Mouse (Mus musculus) heart, embryonic 14.5 days (tissue): ENCODE measurements at regions not wholly inside any gene's neighbourhood (a gene's known extent, or its start where the extent isn't known, plus 50 kb on each side); places are given as distances from the start of the nearest gene placed in this dataset.

ENCODE experiments used
- ATAC-seq: fragments of 200-750 bp; cut with Nextera tagmentation; 2 replicates; pipeline ENCODE4 v1.8.0; 2017; ENCODE audit warnings: low read depth, moderate TSS enrichment; ENCODE audit not compliant: insufficient number of reproducible peaks, insufficient read depth, low FRiP score
- H3K27ac ChIP-seq, 2 experiments: fragments of 200-500 bp in 1 of 2; fragments of 300-500 bp in 1 of 2; sonication (generic) in 1 of 2; replicated peaks in 1 of 2; 2 replicates each; pipeline ENCODE4 v1.5.1; 2012 to 2014; ENCODE audit warnings: low read depth in 2 of 2, low read length in 2 of 2, control low read depth in 1 of 2, mild to moderate bottlenecking in 1 of 2, mixed read lengths in 1 of 2; ENCODE audit not compliant: control insufficient read depth in 1 of 2, insufficient read depth in 1 of 2
- H3K27me3 ChIP-seq: fragments of 300-500 bp; sonication (generic); 2 replicates; pipeline ENCODE4 v1.6.1; 2014; ENCODE audit warnings: mild to moderate bottlenecking, low read length, control low read depth; ENCODE audit not compliant: control insufficient read depth, insufficient read depth
- H3K36me3 ChIP-seq: fragments of 300-500 bp; sonication (generic); 2 replicates; pipeline ENCODE4 v1.6.1; 2014; ENCODE audit warnings: mild to moderate bottlenecking, control low read depth, low read length, mixed read lengths; ENCODE audit not compliant: control insufficient read depth, insufficient read depth
- H3K4me1 ChIP-seq, 2 experiments: fragments of 200-500 bp in 1 of 2; fragments of 300-500 bp in 1 of 2; sonication (generic) in 1 of 2; 2 replicates each; pipeline ENCODE4 v1.6.1; 2012 to 2014; ENCODE audit warnings: low read length in 2 of 2, control low read depth in 1 of 2, mixed read lengths in 1 of 2; ENCODE audit not compliant: control insufficient read depth in 2 of 2, insufficient read depth in 2 of 2
- H3K4me2 ChIP-seq: fragments of 300-500 bp; sonication (generic); 2 replicates; pipeline ENCODE4 v1.6.1; 2014; ENCODE audit warnings: mild to moderate bottlenecking, low read length
- H3K4me3 ChIP-seq, 2 experiments: fragments of 200-500 bp in 1 of 2; fragments of 300-500 bp in 1 of 2; sonication (generic) in 1 of 2; 2 replicates each; pipeline ENCODE4 v1.5.1; 2012 to 2014; ENCODE audit warnings: low read length in 2 of 2, mild to moderate bottlenecking in 2 of 2, control low read depth in 1 of 2, low read depth in 1 of 2, moderate library complexity in 1 of 2; ENCODE audit not compliant: control insufficient read depth in 1 of 2, insufficient read depth in 1 of 2
- H3K9ac ChIP-seq: fragments of 300-500 bp; sonication (generic); 2 replicates; pipeline ENCODE4 v1.6.1; 2014; ENCODE audit warnings: mild to moderate bottlenecking, low read length
- H3K9me3 ChIP-seq: fragments of 300-500 bp; sonication (generic); 2 replicates; pipeline ENCODE4 v1.6.1; 2016; ENCODE audit warnings: low read length, control low read depth; ENCODE audit not compliant: control insufficient read depth
- WGBS: fragments of 180-500 bp; shearing (Covaris S2); extraction: QIAGEN DNeasy Blood & Tissue Kit; methylation state at CpG from one replicate; pipeline ENCODE4 v1.1.7; 2014; 5-methylcytosine and 5-hydroxymethylcytosine counted together

DNA sequence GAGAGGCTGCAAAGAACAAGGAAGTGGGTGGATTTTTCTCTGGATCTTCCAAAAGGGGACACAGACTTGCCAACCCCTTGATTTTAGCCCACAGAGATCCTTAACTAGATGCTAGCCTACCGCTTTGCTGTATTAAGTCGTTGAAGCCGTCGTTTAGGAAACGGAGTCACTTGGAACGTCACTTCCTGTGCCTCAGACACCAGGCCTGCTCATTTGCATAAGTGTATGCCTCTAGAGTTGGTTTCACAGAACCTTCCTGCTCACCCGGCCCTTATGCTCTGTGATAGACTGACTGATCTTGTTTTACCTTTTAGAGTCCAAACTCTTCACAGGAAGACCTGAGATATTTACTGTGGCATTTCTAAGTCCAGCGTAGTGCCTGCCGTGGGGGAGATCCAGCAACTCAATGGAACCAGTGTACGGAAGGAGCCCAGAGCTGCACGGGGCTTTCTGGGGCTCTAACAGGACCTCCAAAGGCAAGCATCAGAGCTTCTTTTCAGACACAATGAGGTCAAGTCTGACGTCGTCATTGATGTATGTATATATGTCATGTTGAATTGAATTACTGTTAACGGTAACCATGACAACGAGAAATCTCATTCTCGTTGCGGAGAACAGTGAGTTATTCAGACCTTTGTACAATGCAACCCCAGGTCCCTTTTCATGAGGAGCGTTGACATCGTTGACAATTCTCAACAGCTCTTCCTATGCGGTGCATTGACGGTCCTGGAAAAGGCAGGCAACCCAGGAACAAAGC, 72.2 kb upstream of the Ubl3 start:
- H3K36me3 ChIP-seq = no peaks in the 10 kb centered on the region
- WGBS = 80% methylated on average over 21 of the region's 21 CpGs
- no peak for ATAC-seq
- no peaks in the 10 kb centered on the region for H3K9me3 ChIP-seq
- H3K4me2 ChIP-seq = no peak overlapping the region
- no peak overlapping the region for H3K4me3 ChIP-seq
- no peaks in the 10 kb centered on the region for H3K4me1 ChIP-seq
- H3K9ac ChIP-seq = no peak overlapping the region
- H3K27me3 ChIP-seq = no peaks in the 10 kb centered on the region
- no peak overlapping the region for H3K27ac ChIP-seq

DNA sequence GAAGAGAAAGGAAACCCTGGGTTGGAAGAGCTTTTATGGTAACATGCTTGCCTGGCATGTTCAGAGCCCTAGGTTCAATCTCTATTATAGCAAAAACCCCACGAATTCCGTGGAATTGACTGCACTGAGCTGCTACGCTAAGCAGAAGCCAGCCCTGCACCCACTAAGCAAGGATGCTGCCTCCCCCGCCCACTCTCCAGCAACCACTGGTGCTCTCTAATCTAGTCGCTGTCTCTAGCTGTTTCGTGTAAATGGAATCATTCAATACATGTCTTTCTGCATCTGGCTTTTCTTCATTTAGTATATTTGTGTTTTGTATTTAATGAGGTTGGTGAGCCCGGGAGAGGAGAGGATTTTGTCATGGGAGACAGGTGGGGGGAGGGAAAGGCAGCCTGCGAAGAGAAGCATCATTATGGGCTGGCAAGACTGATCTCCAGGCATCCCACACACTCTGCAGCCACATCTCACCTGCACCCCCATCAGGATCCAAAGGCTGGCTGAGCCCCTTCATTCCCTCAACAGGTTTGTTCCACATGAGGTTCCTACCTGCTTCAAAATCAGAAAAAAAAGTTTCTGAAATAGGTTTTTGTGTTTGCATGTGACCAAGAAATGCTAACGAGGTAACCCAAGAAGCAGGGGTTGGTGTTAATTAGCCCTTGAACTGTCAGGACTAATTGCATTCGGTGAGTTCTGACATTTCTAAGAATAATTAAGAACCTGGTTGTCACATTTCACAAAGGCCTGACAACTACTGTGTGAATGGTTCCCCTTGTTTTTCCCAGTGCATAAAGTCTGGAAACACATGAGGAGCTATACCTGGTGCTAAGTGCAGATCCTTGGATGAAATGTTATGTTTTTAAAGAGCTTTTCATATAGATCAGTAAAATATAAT, 68.6 kb upstream of the Ubl3 start:
- ATAC-seq = no peak
- Histone ChIP-seq H3K4me1 (no peaks in the 10 kb centered on the region), H3K36me3 (no peaks in the 10 kb centered on the region), H3K9ac (no peak overlapping the region), H3K27ac (no peak overlapping the region), H3K4me3 (no peak overlapping the region), H3K27me3 (no peaks in the 10 kb centered on the region), H3K9me3 (0 out of 2 replicates have a peak, but pooled peaks cover 7% of the 10 kb centered on the region), H3K4me2 (no peak overlapping the region)
- WGBS = 51% methylated on average over 10 of the region's 10 CpGs

DNA sequence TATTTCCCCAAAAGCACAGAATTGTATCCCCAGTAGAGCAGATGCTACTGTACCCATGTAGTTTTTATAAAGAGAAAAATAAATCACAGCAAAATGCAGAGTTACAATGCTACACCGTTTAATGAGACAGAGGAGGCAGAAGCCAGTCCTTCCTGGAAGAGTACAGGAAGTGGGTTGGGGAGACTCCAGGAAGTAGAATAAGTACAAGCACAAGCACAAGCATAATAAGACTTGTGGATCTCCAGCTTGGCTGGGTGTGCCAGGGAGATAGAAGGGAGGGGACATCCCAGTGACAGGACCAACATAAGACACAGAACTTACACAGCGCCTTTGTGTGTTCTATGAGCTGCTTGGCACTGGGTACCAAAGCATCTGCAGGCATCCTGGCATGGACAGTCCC, 67.3 kb upstream of the Ubl3 start:
- 0 out of 2 replicates have a peak, but pooled peaks cover 7% of the 10 kb centered on the region for H3K9me3 ChIP-seq
- 63% methylated on average over 2 of the region's 2 CpGs for WGBS
- H3K4me3 ChIP-seq = no peak overlapping the region
- no peak overlapping the region for H3K9ac ChIP-seq
- H3K4me2 ChIP-seq = no peak overlapping the region
- no peak overlapping the region for H3K27ac ChIP-seq
- H3K27me3 ChIP-seq = no peaks in the 10 kb centered on the region
- ATAC-seq = no peak
- H3K36me3 ChIP-seq = no peaks in the 10 kb centered on the region
- no peaks in the 10 kb centered on the region for H3K4me1 ChIP-seq

DNA sequence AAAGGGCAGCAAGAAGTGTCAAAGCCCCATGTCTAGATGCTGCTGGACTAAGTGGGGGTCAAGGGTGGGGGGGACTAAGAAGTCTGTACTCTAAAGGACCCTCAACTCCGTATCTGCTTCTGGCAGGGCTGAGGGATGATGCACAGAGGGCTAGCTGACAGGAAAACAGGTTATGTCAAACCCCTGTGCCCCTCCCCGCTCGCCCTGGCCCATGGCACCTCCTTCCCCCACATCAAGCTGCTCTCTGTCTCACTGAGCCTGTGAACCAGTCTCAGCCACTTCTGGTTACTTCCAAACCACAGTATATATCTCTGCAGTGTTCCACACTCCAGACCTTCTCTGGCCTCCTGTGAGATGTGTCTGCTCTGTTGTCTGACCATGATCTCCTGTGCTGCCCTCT, 63.8 kb upstream of the Ubl3 start:
- no peak for ATAC-seq
- Histone ChIP-seq H3K9me3 (0 out of 2 replicates have a peak, but pooled peaks cover 7% of the 10 kb centered on the region), H3K9ac (no peak overlapping the region), H3K4me1 (no peaks in the 10 kb centered on the region), H3K4me3 (no peak overlapping the region), H3K4me2 (no peak overlapping the region), H3K27ac (no peak overlapping the region), H3K27me3 (no peaks in the 10 kb centered on the region), H3K36me3 (no peaks in the 10 kb centered on the region)
- 78% methylated on average over 3 of the region's 3 CpGs for WGBS

DNA sequence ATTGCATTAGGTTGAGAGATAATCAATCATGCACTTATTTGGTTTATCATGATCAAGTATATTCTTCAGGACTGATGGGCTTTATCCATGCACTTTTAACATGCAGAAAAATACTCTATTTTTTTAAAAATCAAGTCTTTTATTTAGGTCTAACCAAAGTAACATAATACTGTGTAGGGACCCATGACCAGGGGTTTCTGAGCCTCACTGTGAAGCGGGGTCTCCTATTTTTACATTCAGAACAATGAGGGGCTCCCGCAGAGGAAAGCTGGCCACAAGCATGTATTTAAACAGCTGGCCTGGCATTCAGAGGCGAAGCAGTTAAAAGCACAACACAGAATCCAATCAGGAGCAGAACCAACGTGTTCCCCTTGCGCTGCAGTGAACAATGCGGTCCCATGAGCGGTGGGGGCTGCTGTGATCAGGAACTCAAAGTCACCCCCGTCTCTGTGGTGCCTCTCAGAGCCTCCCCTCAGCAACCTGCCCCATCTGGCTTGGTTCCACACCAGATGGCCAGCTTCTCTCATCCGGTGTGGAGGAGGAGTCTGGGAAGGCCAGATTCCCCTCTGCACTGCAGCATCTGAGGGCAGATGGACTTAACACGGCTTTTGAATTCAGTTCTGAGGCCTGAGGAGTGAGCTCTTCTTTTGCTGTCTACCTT, 63.2 kb upstream of the Ubl3 start:
- Histone ChIP-seq H3K4me2 (no peak overlapping the region), H3K9ac (no peak overlapping the region), H3K27ac (no peak overlapping the region)

DNA sequence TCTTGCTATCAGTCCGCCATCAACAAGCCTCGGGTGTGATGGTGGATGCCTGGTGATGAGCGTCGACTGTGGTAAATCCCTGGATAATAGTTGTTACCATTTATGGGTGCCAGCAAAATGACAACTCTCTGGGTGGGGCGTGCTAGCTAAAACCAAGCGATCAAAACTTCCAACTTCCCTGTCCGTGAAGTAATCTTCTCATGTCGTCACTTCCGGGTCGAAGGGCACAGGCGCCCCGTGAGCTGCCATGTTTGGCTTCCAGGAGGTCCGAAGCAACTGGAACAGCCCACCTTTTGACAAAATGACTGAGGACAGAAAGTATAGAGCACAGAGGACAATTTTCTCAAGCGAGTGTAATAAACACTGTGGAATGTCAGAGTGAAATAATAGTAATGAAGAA, 62.5 kb upstream of the Ubl3 start:
- no peaks in the 10 kb centered on the region for H3K27me3 ChIP-seq
- no peak overlapping the region for H3K4me3 ChIP-seq
- no peak for ATAC-seq
- 81% methylated on average over 14 of the region's 14 CpGs for WGBS
- H3K4me2 ChIP-seq = no peak overlapping the region
- no peak overlapping the region for H3K9ac ChIP-seq
- 0 out of 2 replicates have a peak, but pooled peaks cover 7% of the 10 kb centered on the region for H3K9me3 ChIP-seq
- no peak overlapping the region for H3K27ac ChIP-seq
- H3K36me3 ChIP-seq = no peaks in the 10 kb centered on the region
- H3K4me1 ChIP-seq = no peaks in the 10 kb centered on the region

More for the DNA sequence above, 63.2 kb upstream of the Ubl3 start:
- H3K9me3 ChIP-seq = 0 out of 2 replicates have a peak, but pooled peaks cover 7% of the 10 kb centered on the region
- H3K4me1 ChIP-seq = no peaks in the 10 kb centered on the region
- no peaks in the 10 kb centered on the region for H3K27me3 ChIP-seq
- no peaks in the 10 kb centered on the region for H3K36me3 ChIP-seq
- WGBS = 55% methylated on average over 10 of the region's 10 CpGs
- ATAC-seq = 0 out of 2 replicates have a peak, but pooled peaks have one; percentile 42
- H3K4me3 ChIP-seq = no peak overlapping the region

DNA sequence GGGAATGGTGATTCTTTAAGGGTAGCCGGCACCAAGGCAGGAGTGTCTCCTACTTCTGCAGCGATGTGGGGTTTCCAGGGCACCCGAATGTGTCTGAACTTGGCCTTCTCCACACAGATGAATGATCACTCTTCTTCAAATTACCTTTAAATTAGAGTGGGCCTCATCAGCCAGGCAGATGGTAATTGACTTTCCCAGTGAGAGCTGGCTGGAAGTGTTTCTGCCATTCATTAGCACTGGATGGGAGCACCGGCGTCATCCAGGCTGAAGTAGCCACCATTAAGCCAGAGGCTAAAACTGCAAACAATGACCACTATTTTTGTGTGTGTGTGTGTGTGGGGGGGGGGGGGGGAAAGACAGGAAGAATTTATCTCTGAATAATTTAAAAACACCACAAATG, 58.7 kb upstream of the Ubl3 start:
- no peak overlapping the region for H3K9ac ChIP-seq
- H3K4me3 ChIP-seq = no peak overlapping the region
- no peaks in the 10 kb centered on the region for H3K27me3 ChIP-seq
- WGBS = 84% methylated on average over 5 of the region's 5 CpGs
- peaks cover 10 to 12% of the 10 kb centered on the region in 2 experiments; a peak in 3 of 4 replicates for H3K4me1 ChIP-seq
- H3K9me3 ChIP-seq = no peaks in the 10 kb centered on the region
- H3K27ac ChIP-seq = no peak overlapping the region
- no peaks in the 10 kb centered on the region for H3K36me3 ChIP-seq
- H3K4me2 ChIP-seq = no peak overlapping the region
- no peak for ATAC-seq
